Mouse (Mus musculus) frontal cortex, adult 2 months (tissue): ENCODE measurements around the gene Gm28053. TPM values are rescaled to one million over a fixed set of nuclear protein-coding genes. Genes with fewer than 3 reads are reported as not detected.

Experiments
- DNase-seq, 2 experiments: peaks; one replicate each; pipeline ENCODE4 v3.0.0; 2022; ENCODE audit warnings: low spot score in 1 of 2; ENCODE audit errors: extremely low spot score in 1 of 2
- polyA plus RNA-seq: library from polyadenylated mRNA; depleted of rRNA; stranded (reverse); fragments of >200 nt; gene quantifications from 2 replicates; pipeline ENCODE4 v1.2.3, GENCODE M21; 2012; rRNA removed

The Gm28053 gene
- polyA plus RNA-seq, 1 experiment: 0.54 TPM

GRCm38 (mm10) chr6:48801897-48802296 is 83.5 kb downstream of the Gm28053 start:
- DNase-seq: no peak

Other genes with a start within 250 kb of the Gm28053 start
- 448 and 479 TPM in 2 replicates for gene Atp6v0e2, start 181.0 kb upstream of the Gm28053 start, polyA plus RNA-seq
- 25.4 and 29.2 TPM in 2 replicates for gene Lrrc61, start 163.8 kb upstream of the Gm28053 start, polyA plus RNA-seq
- 12.8 and 19.2 TPM in 2 replicates for gene Rarres2, start 145.8 kb upstream of the Gm28053 start, polyA plus RNA-seq
- not detected in 2 replicates for gene Gm45021, start 129.0 kb upstream of the Gm28053 start, polyA plus RNA-seq
- 85.2 and 91.0 TPM in 2 replicates for gene Repin1, start 124.7 kb upstream of the Gm28053 start, polyA plus RNA-seq
- gene Gm44965, start 124.7 kb upstream of the Gm28053 start, polyA plus RNA-seq: not detected in 2 replicates
- 6.2 and 6.3 TPM in 2 replicates for gene Zfp775, start 116.5 kb upstream of the Gm28053 start, polyA plus RNA-seq
- 22.3 and 22.7 TPM in 2 replicates for gene AI854703, start 91.8 kb upstream of the Gm28053 start, polyA plus RNA-seq
- 1.4 and 2.1 TPM in 2 replicates for gene Gimap8, start 71.4 kb upstream of the Gm28053 start, polyA plus RNA-seq
- gene Gimap9, start 42.5 kb upstream of the Gm28053 start, polyA plus RNA-seq: 0.46 and 0.90 TPM in 2 replicates
- 0.68 and 0.69 TPM in 2 replicates for gene Gimap4, start 34.1 kb upstream of the Gm28053 start, polyA plus RNA-seq
- gene Gimap6, start 10.4 kb upstream of the Gm28053 start, polyA plus RNA-seq: 4.0 and 4.5 TPM in 2 replicates
- gene Gimap7, start within 50 bp of the Gm28053 start, polyA plus RNA-seq: not detected in 2 replicates
- 1.6 TPM in 2 replicates for gene Gimap1, start 20.4 kb downstream of the Gm28053 start, polyA plus RNA-seq
- gene Gimap5, start 27.6 kb downstream of the Gm28053 start, polyA plus RNA-seq: 0.67 and 0.82 TPM in 2 replicates
- gene Gimap3, start 52.2 kb downstream of the Gm28053 start, polyA plus RNA-seq: 0.28 and 0.34 TPM in 2 replicates
- 23.7 and 28.1 TPM in 2 replicates for gene Tmem176a, start 122.3 kb downstream of the Gm28053 start, polyA plus RNA-seq
- gene Tmem176b, start 122.9 kb downstream of the Gm28053 start, polyA plus RNA-seq: 80.2 and 89.1 TPM in 2 replicates
- gene Aoc1, start 154.3 kb downstream of the Gm28053 start, polyA plus RNA-seq: 0.10 and 0.38 TPM in 2 replicates
- 0.12 and 0.32 TPM in 2 replicates for gene 1600015I10Rik, start 211.3 kb downstream of the Gm28053 start, polyA plus RNA-seq